Mouse (Mus musculus) kidney, embryonic 14.5 days (tissue): ENCODE measurements at regions not wholly inside any gene's neighbourhood (a gene's known extent, or its start where the extent isn't known, plus 50 kb on each side); places are given as distances from the start of the nearest gene placed in this dataset.

Source experiments
- ATAC-seq: fragments of 200-750 bp; cut with Nextera tagmentation; 2 replicates; pipeline ENCODE4 v1.8.0; 2017; ENCODE audit warnings: moderate number of reproducible peaks, mild to moderate bottlenecking, moderate TSS enrichment, moderate library complexity; ENCODE audit not compliant: low FRiP score, low TSS enrichment
- H3K27ac ChIP-seq: fragments of 300-500 bp; sonication (generic); 2 replicates; pipeline ENCODE4 v1.5.1; 2014; ENCODE audit warnings: low read depth, mild to moderate bottlenecking, low read length, moderate library complexity, mixed read lengths
- H3K27me3 ChIP-seq: fragments of 300-500 bp; sonication (generic); 2 replicates; pipeline ENCODE4 v1.6.1; 2014; ENCODE audit warnings: mild to moderate bottlenecking, low read length; ENCODE audit not compliant: control insufficient read depth, insufficient read depth
- H3K36me3 ChIP-seq: fragments of 300-500 bp; sonication (generic); 2 replicates; pipeline ENCODE4 v1.6.1; 2014; ENCODE audit warnings: low read length, mixed read lengths; ENCODE audit not compliant: control insufficient read depth, insufficient read depth
- H3K4me1 ChIP-seq: fragments of 300-500 bp; sonication (generic); 2 replicates; pipeline ENCODE4 v1.6.1; 2014; ENCODE audit warnings: low read length, mixed read lengths; ENCODE audit not compliant: control insufficient read depth, insufficient read depth
- H3K4me2 ChIP-seq: fragments of 300-500 bp; sonication (generic); replicated peaks from 2 replicates; pipeline ENCODE4 v1.6.1; 2014; ENCODE audit warnings: low read depth, mild to moderate bottlenecking, low read length
- H3K4me3 ChIP-seq: fragments of 300-500 bp; sonication (generic); 2 replicates; pipeline ENCODE4 v1.5.1; 2014; ENCODE audit warnings: mild to moderate bottlenecking, low read length
- H3K9ac ChIP-seq: fragments of 300-500 bp; sonication (generic); 2 replicates; pipeline ENCODE4 v1.6.1; 2014; ENCODE audit warnings: low read depth, mild to moderate bottlenecking, low read length, moderate library complexity
- H3K9me3 ChIP-seq: fragments of 300-500 bp; sonication (generic); 2 replicates; pipeline ENCODE4 v1.6.1; 2016; ENCODE audit warnings: low read length; ENCODE audit not compliant: control insufficient read depth
- WGBS: fragments of 180-500 bp; shearing (Covaris S2); extraction: QIAGEN DNeasy Blood & Tissue Kit; methylation state at CpG from one replicate; pipeline ENCODE4 v1.1.7; 2014; 5-methylcytosine and 5-hydroxymethylcytosine counted together

GRCm38 (mm10) chr3:102292385-102292784, 87.9 kb upstream of the Vangl1 start:
- no peaks in the 10 kb centered on the region for H3K4me1 ChIP-seq
- ATAC-seq = no peak
- no peaks in the 10 kb centered on the region for H3K27me3 ChIP-seq
- H3K4me2 ChIP-seq = no peak overlapping the region
- H3K4me3 ChIP-seq = no peak overlapping the region
- WGBS = 88% methylated on average over 3 of the region's 3 CpGs
- H3K9ac ChIP-seq = no peak overlapping the region
- H3K27ac ChIP-seq = no peak overlapping the region
- H3K36me3 ChIP-seq = no peaks in the 10 kb centered on the region
- H3K9me3 ChIP-seq = peaks cover 8% of the 10 kb centered on the region; the same call in 1 of the 2 replicates

- ATAC-seq = no peak
- Histone ChIP-seq H3K27me3 (no peaks in the 10 kb centered on the region), H3K9ac (no peak overlapping the region), H3K4me1 (no peaks in the 10 kb centered on the region), H3K9me3 (no peaks in the 10 kb centered on the region), H3K27ac (no peak overlapping the region), H3K4me3 (no peak overlapping the region), H3K36me3 (no peaks in the 10 kb centered on the region), H3K4me2 (no peak overlapping the region)
- 75% methylated on average over 4 of the region's 4 CpGs for WGBS
Observed at GRCm38 (mm10) chr3:102281983-102282382, 77.5 kb upstream of the Vangl1 start.

GRCm38 (mm10) chr3:102276758-102277157, 72.3 kb upstream of the Vangl1 start:
- Histone ChIP-seq H3K4me2 (no peak overlapping the region), H3K27me3 (no peaks in the 10 kb centered on the region), H3K9ac (no peak overlapping the region), H3K4me1 (no peaks in the 10 kb centered on the region; the same call in 1 of the 2 replicates), H3K9me3 (no peaks in the 10 kb centered on the region), H3K4me3 (no peak overlapping the region), H3K36me3 (no peaks in the 10 kb centered on the region), H3K27ac (no peak overlapping the region)
- 78% methylated on average over 2 of the region's 2 CpGs for WGBS
- no peak for ATAC-seq

GRCm38 (mm10) chr3:102276283-102276682, 71.8 kb upstream of the Vangl1 start:
- Histone ChIP-seq H3K27me3 (no peaks in the 10 kb centered on the region), H3K4me3 (no peak overlapping the region), H3K4me1 (no peaks in the 10 kb centered on the region; the same call in 1 of the 2 replicates), H3K27ac (no peak overlapping the region), H3K4me2 (no peak overlapping the region), H3K36me3 (no peaks in the 10 kb centered on the region), H3K9me3 (no peaks in the 10 kb centered on the region), H3K9ac (no peak overlapping the region)
- ATAC-seq = no peak
- 81% methylated on average over 2 of the region's 2 CpGs for WGBS

GRCm38 (mm10) chr3:102275256-102276022, 70.9 kb upstream of the Vangl1 start:
- no peaks in the 10 kb centered on the region; the same call in 1 of the 2 replicates for H3K4me1 ChIP-seq
- H3K36me3 ChIP-seq = no peaks in the 10 kb centered on the region
- H3K27ac ChIP-seq = no peak overlapping the region
- no peaks in the 10 kb centered on the region for H3K9me3 ChIP-seq
- no peak overlapping the region for H3K4me2 ChIP-seq
- H3K9ac ChIP-seq = no peak overlapping the region
- no peaks in the 10 kb centered on the region for H3K27me3 ChIP-seq
- peak; percentile 60; the same call in 1 of the 2 replicates for ATAC-seq
- 51% methylated on average over 7 of the region's 7 CpGs for WGBS
- no peak overlapping the region for H3K4me3 ChIP-seq

GRCm38 (mm10) chr3:102270779-102271178, 66.3 kb upstream of the Vangl1 start:
- Histone ChIP-seq H3K9me3 (no peaks in the 10 kb centered on the region), H3K36me3 (no peaks in the 10 kb centered on the region), H3K9ac (no peak overlapping the region), H3K27ac (no peak overlapping the region), H3K4me1 (no peaks in the 10 kb centered on the region; the same call in 1 of the 2 replicates), H3K4me2 (no peak overlapping the region), H3K4me3 (no peak overlapping the region), H3K27me3 (no peaks in the 10 kb centered on the region; the same call in 1 of the 2 replicates)
- ATAC-seq = no peak
- 94% methylated on average over 6 of the region's 6 CpGs for WGBS

- no peaks in the 10 kb centered on the region; the same call in 1 of the 2 replicates for H3K27me3 ChIP-seq
- H3K9me3 ChIP-seq = no peaks in the 10 kb centered on the region
- H3K27ac ChIP-seq = no peak overlapping the region
- H3K4me3 ChIP-seq = no peak overlapping the region
- no peak for ATAC-seq
- H3K4me1 ChIP-seq = no peaks in the 10 kb centered on the region; the same call in 1 of the 2 replicates
- H3K4me2 ChIP-seq = no peak overlapping the region
- WGBS = 33% methylated on average over 6 of the region's 6 CpGs
- no peaks in the 10 kb centered on the region for H3K36me3 ChIP-seq
- H3K9ac ChIP-seq = no peak overlapping the region
Observed at GRCm38 (mm10) chr3:102270257-102270656, 65.8 kb upstream of the Vangl1 start.

- Histone ChIP-seq H3K9ac (no peak overlapping the region), H3K4me1 (no peaks in the 10 kb centered on the region), H3K4me3 (no peak overlapping the region), H3K4me2 (no peak overlapping the region), H3K36me3 (no peaks in the 10 kb centered on the region), H3K9me3 (no peaks in the 10 kb centered on the region), H3K27ac (no peak overlapping the region), H3K27me3 (no peaks in the 10 kb centered on the region; the same call in 1 of the 2 replicates)
- ATAC-seq = no peak
- WGBS = 61% methylated on average over 9 of the region's 9 CpGs
Observed at GRCm38 (mm10) chr3:102266136-102266535, 61.6 kb upstream of the Vangl1 start.

- no peak for ATAC-seq
- Histone ChIP-seq H3K4me3 (no peak overlapping the region), H3K4me2 (no peak overlapping the region), H3K9me3 (no peaks in the 10 kb centered on the region), H3K4me1 (no peaks in the 10 kb centered on the region), H3K36me3 (no peaks in the 10 kb centered on the region), H3K27ac (no peak overlapping the region), H3K9ac (no peak overlapping the region), H3K27me3 (no peaks in the 10 kb centered on the region; the same call in 1 of the 2 replicates)
- WGBS = 74% methylated on average over 7 of the region's 7 CpGs
Observed at GRCm38 (mm10) chr3:102265146-102265545, 60.7 kb upstream of the Vangl1 start.
